Comparison of ENCODE assay signal across 7 mouse cellular contexts in genomic region chr1:58031160-58031769, GRCm38 (mm10). TPM values are rescaled to one million over a fixed set of nuclear protein-coding genes. Genes with fewer than 3 reads are reported as not detected.
DNase-seq lines count a peak whose midpoint lies in the region; ATAC-seq and TF ChIP-seq lines count a peak whose summit lies in the region.

No protein-coding gene starts in this region.

- no peak for TF ChIP-seq EP300 in heart, postnatal 0 days (IDR thresholded peaks at IDR 0.05; ENCODE audit: low read depth)

- no peaks in the 10 kb centered on the region for H3K27me3 ChIP-seq in embryonic facial prominence, embryonic 11.5 days (ENCODE audit: control insufficient read depth, insufficient read depth, low read length)
- 0 out of 2 replicates have a peak, but pooled peaks cover 3% of the 10 kb centered on the region for H3K27me3 ChIP-seq in heart, postnatal 0 days (ENCODE audit: control insufficient read depth, insufficient read depth, low read length)

- H3K9ac ChIP-seq in embryonic facial prominence, embryonic 11.5 days (replicated peaks; ENCODE audit: low read length) = no peak overlapping the region
- H3K9ac ChIP-seq in heart, postnatal 0 days (replicated peaks; ENCODE audit: low read depth, low read length) = no peak overlapping the region

- H3K4me1 ChIP-seq in embryonic facial prominence, embryonic 11.5 days (ENCODE audit: control insufficient read depth, insufficient read depth, low read length) = no peaks in the 10 kb centered on the region
- H3K4me1 ChIP-seq in heart, postnatal 0 days (ENCODE audit: control insufficient read depth, insufficient read depth) = peaks cover 30% of the 10 kb centered on the region

- peak; percentile 88 for DNase-seq in MEL-GATA-1-ER (ENCODE audit: extremely low read depth, low read depth)
- peak; percentile 71 to 77 for DNase-seq in adrenal gland, postnatal 36 days
- DNase-seq in embryonic facial prominence, embryonic 11.5 days (ENCODE audit: low spot score) = peak; percentile 82
- peak; percentile 15 for DNase-seq in heart, postnatal 0 days (ENCODE audit: low spot score)
- DNase-seq in kidney, postnatal 36 days = peak; percentile 35 to 74
- peak; percentile 54 for DNase-seq in lung, postnatal 25 days (ENCODE audit: low spot score)
- DNase-seq in right cerebral cortex, postnatal 10 days (ENCODE audit: low spot score in 2 of 2) = peak; percentile 50 to 61

- WGBS in embryonic facial prominence, embryonic 11.5 days = 59% methylated on average over 10 of the region's 10 CpGs
- 60% methylated on average over 10 of the region's 10 CpGs for WGBS in heart, postnatal 0 days

- H3K9me3 ChIP-seq in embryonic facial prominence, embryonic 11.5 days (replicated peaks; ENCODE audit: control insufficient read depth, low read length) = no peaks in the 10 kb centered on the region
- no peaks in the 10 kb centered on the region for H3K9me3 ChIP-seq in heart, postnatal 0 days (replicated peaks; ENCODE audit: control insufficient read depth, low read length)

- H3K4me2 ChIP-seq in embryonic facial prominence, embryonic 11.5 days (ENCODE audit: low read depth, low read length) = no peak overlapping the region
- H3K4me2 ChIP-seq in heart, postnatal 0 days (ENCODE audit: low read depth, low read length) = peak overlapping the region; percentile 78; the same call in 1 of the 2 replicates

- H3K36me3 ChIP-seq in embryonic facial prominence, embryonic 11.5 days (replicated peaks; ENCODE audit: control insufficient read depth, insufficient read depth, low read depth, low read length) = no peaks in the 10 kb centered on the region
- H3K36me3 ChIP-seq in heart, postnatal 0 days (replicated peaks; ENCODE audit: control insufficient read depth, insufficient read depth, low read length) = no peaks in the 10 kb centered on the region

- TF ChIP-seq CTCF in heart, postnatal 0 days (IDR thresholded peaks at IDR 0.05; ENCODE audit: low read depth) = peak; percentile 73

- 0 out of 2 replicates have a peak, but pooled peaks have one; percentile 56 for ATAC-seq in embryonic facial prominence, embryonic 11.5 days (replicated peaks; ENCODE audit: insufficient number of reproducible peaks, low FRiP score, low TSS enrichment, low read depth)
- ATAC-seq in heart, postnatal 0 days (ENCODE audit: insufficient read depth, low read depth) = no peak

- no peak overlapping the region for H3K27ac ChIP-seq in embryonic facial prominence, embryonic 11.5 days (replicated peaks; ENCODE audit: low read depth, low read length)
- peak overlapping the region; percentile 83 for H3K27ac ChIP-seq in heart, postnatal 0 days (ENCODE audit: low read depth)

- H3K4me3 ChIP-seq in embryonic facial prominence, embryonic 11.5 days (ENCODE audit: low read depth, low read length) = no peak overlapping the region
- H3K4me3 ChIP-seq in heart, postnatal 0 days (ENCODE audit: low read depth, low read length) = 0 out of 2 replicates have a peak overlapping the region, but pooled peaks have one; percentile 48

RNA-seq across cellular contexts. Expression of gene Aox1, which starts 1.5 kb away (rescaled TPM):
- total RNA-seq in adrenal gland, postnatal 36 days (2021) = 10 to 100 TPM; 26.6 to 47.2 TPM
- not detected in 2 replicates for polyA plus RNA-seq in embryonic facial prominence, embryonic 11.5 days (2014; fragmentation: Nextera tagmentation; extraction: Ambion mirVana)
- 1.6 and 2.4 TPM in 2 replicates for total RNA-seq in heart, postnatal 0 days (2014; rRNA removed; ENCODE audit: low replicate concordance)
- 1.1 and 1.2 TPM in 2 replicates for polyA plus RNA-seq in heart, postnatal 0 days (2015; fragmentation: Nextera tagmentation; extraction: Ambion mirVana)

RNA-seq across cellular contexts. Expression of gene Kctd18, which starts 12.5 kb away (rescaled TPM):
- 10 to 100 TPM in 1 of 2 experiments, 1 to 10 TPM in 1; 9.4 to 12.5 TPM for total RNA-seq in adrenal gland, postnatal 36 days (2021)
- 17.4 and 19.6 TPM in 2 replicates for polyA plus RNA-seq in embryonic facial prominence, embryonic 11.5 days (2014; fragmentation: Nextera tagmentation; extraction: Ambion mirVana)
- total RNA-seq in heart, postnatal 0 days (2014; rRNA removed; ENCODE audit: low replicate concordance) = 8.9 and 13.6 TPM in 2 replicates
- polyA plus RNA-seq in heart, postnatal 0 days (2015; fragmentation: Nextera tagmentation; extraction: Ambion mirVana) = 7.6 and 7.8 TPM in 2 replicates

RNA-seq across cellular contexts. Expression of gene Sgo2a, which starts 35.5 kb away (rescaled TPM):
- 1 to 10 TPM; 1.3 to 1.5 TPM for total RNA-seq in adrenal gland, postnatal 36 days (2021)
- polyA plus RNA-seq in embryonic facial prominence, embryonic 11.5 days (2014; fragmentation: Nextera tagmentation; extraction: Ambion mirVana) = 29.1 and 35.7 TPM in 2 replicates
- total RNA-seq in heart, postnatal 0 days (2014; rRNA removed; ENCODE audit: low replicate concordance) = 11.4 and 13.7 TPM in 2 replicates
- polyA plus RNA-seq in heart, postnatal 0 days (2015; fragmentation: Nextera tagmentation; extraction: Ambion mirVana) = 6.9 and 7.1 TPM in 2 replicates

Comparison
In these comparisons a context has a peak if more than half of its experiments do, and no peak if none do; other contexts are left out.
1. DNase-seq: peak in every context shown above with its lines; median percentile 88 in MEL-GATA-1-ER; 82 in embryonic facial prominence, embryonic 11.5 days; 74 in adrenal gland, postnatal 36 days; 56 in right cerebral cortex, postnatal 10 days; 54 in kidney, postnatal 36 days; 54 in lung, postnatal 25 days; 15 in heart, postnatal 0 days.